Mouse (Mus musculus): ENCODE measurements at regions not wholly inside any gene's neighbourhood (a gene's known extent, or its start where the extent isn't known, plus 50 kb on each side); places are given as distances from the start of the nearest gene placed in this dataset.
A peak's percentile ranks its signal among the peaks of the same experiment; 100 is the strongest.

DNA sequence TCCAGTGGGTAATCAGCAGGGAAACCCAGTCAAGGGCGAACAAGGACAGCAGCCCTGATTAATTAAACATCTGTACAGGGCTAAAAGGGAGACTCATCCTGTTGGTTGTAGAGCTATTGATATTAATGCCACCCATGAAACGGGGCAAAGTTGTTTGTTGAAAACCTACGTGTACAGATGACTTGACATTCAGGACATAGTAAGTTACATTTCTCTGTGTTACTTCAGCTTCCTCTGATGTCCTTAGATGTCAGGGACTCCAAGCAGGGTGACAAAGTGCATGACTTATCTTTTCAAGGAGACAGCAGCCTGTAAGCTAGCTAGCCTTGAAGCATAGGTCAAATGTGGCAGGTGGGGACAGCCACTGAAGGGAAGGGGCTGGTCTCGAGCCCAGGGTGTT is 390.5 kb downstream of the Ccdc171 start:
- no peak for DNase-seq (ENCODE audit: low spot score in 2 of 2)

DNA sequence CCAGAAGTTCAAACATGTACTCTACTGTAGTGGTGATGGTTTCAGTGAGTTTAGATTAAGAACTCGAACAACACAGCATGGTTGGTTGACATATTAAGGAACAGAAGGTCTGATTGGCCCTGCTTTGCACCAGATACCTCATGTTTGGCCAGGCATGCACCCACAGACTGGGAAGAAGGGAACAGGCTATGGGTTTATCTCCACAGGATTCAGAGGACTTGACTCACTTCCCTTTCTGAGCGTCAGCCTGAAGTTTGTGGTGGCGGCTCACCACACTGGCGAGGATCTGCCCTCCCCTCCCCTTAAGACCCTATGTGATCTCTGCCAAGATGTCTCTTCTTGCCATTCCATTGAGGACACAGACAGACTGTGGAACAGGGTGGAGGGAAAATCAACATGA is 391.7 kb downstream of the Ccdc171 start:
- no peak for DNase-seq (ENCODE audit: low spot score in 2 of 2)

- no peak for DNase-seq (ENCODE audit: low spot score in 2 of 2)
Observed at GRCm38 (mm10) chr4:83918093-83918492, 392.7 kb downstream of the Ccdc171 start.

- no peak for DNase-seq (ENCODE audit: low spot score in 2 of 2)
Observed at GRCm38 (mm10) chr4:83919041-83919440, 393.7 kb downstream of the Ccdc171 start.

DNA sequence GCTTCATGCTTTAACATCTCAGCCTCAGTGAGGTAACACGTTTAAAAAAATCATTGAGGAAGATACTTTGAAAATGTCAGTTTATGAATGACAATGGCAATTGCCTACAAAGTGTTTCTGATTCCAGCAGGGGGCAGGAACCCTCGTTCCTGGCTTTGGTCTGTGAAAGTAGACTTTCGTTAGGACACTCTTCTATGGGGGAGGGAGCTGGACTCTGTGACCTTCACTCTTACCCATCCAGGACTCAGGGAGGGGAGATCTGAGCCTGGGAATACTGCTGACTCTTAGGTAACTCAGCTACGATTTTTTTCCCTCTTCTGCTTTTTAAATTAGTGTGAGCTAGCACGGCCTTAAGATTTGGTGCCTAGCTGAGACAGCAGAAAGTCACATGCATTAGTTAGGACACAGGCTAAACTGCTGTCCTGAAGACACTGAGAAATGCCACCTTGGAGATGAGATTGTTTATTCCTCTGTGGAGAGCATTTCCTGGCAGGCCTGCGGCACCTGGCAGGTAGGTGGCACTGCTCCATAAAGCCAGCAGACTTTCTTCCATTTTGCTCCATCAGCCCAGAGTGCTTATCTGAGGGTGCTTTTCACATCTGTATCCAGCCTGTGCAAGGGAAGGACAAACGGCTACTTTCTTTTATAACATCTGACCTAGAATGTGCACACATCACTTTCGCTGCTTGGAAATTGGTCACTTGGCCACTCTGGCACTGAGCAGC is 399.9 kb downstream of the Ccdc171 start:
- DNase-seq (ENCODE audit: low spot score in 2 of 2): no peak

DNA sequence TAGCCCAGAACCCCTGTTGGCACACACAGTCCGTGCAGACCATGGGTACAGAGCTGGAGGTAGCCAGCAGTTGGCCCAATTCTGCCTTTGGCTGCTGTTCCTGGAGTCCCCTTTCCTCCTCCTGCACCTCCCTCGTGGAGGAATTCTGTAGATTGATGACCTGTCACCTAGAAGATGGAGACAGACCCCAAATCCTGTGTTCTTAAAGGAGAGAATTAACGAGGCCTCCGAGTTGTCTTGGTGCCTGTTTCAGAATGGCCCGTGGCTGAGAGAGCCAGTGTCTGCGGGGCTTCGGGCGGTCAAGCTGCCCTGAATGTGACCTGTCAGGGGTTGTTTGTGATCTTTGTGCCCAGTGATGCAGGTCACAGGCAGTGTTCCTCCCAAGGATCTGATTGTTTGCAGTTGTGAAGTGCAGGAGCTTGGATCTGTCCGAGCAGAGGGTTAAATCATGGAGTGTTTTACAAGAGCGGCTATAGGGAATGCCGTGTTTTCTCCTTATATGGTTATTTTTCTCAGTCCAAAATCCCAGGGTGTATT is 400.9 kb downstream of the Ccdc171 start:
- no peak for DNase-seq (ENCODE audit: low spot score in 2 of 2)

GRCm38 (mm10) chr4:83931897-83932654 is 406.7 kb downstream of the Ccdc171 start:
- no peak for DNase-seq (ENCODE audit: low spot score in 2 of 2)

- DNase-seq (ENCODE audit: low spot score in 2 of 2): peak in 1 of 2 experiments; percentile 51
Observed at GRCm38 (mm10) chr4:83941693-83942092, 416.3 kb downstream of the Ccdc171 start.

DNA sequence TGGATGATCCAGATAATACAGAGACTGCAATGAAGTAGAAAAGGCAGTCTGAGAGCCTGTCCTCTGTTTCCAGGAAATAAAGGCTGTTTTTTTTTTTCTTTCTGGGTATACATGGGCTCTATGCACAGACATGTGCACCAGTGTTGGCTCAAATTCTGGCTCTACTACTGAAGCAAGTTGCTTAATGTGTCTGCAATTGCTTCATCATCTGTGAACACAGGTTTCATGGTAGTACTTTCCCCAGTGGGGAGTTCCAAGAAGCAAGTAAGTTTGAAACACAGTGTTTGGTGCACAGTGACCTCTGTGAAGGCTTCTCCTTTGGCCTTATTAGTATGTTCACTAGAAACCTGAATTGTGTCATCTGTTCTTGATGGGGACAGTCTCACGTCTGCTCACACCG is 424.3 kb downstream of the Ccdc171 start:
- DNase-seq (ENCODE audit: low spot score in 2 of 2): no peak

- no peak for DNase-seq (ENCODE audit: low spot score in 2 of 2)
Observed at GRCm38 (mm10) chr4:83950809-83951409, 425.6 kb downstream of the Ccdc171 start.

DNA sequence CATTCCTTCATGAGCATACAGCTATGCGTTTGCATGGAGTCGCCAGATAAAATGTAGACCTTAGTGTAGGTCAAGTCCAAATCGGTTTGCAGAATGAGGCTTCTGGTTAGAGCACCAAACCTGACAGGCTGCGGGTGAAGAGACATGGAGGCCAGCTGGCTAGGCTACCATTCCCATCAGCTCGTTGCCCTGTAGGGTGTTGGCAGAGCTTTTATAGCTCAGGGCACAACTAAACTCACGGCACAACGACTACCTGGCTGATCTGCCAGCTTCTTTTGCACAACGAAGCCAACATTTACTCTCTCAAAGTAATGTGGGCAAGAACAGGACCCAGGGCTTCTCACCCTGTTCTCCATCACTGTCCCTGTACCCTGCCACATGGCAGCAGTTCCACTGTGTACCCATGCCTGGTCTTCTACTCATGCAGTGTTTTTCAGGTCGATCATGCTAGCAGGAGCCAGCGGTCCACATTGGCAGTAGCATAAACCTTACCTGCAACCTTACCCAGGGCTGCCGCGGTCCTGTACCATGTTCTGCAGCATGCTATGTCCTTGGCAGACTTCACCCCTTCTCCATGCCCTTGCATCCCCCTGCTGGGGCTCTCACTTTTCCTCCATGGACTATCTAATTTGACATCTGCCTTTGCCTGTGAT is 431.0 kb downstream of the Ccdc171 start:
- DNase-seq (ENCODE audit: low spot score in 2 of 2): no peak

DNA sequence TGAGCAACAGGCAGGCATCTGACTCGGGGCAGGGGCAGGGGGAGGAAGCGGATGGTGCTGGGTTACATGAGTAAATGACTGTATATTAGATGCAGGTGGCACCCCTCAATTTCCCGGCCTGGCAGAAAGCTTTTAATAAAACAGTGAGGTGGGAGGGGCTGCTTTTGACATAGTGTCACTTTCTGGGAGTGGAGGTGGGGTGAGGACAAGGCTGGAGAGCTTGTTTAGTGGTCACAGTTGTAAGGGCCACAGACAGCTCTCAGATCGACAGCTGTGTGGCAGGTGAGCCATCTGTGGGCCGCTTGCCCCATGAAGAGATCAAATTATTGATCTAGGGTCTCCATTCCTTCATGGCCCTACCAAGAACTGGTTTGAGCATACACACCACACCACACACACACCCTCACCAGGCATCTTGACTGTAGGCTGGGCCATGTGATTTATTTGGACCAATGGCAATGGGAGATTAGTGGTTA is 431.9 kb downstream of the Ccdc171 start:
- DNase-seq (ENCODE audit: low spot score in 2 of 2): no peak

- no peak for DNase-seq (ENCODE audit: low spot score in 2 of 2)
Observed at GRCm38 (mm10) chr4:83966898-83967297, 441.6 kb downstream of the Ccdc171 start.

- no peak for DNase-seq (ENCODE audit: low spot score in 2 of 2)
Observed at GRCm38 (mm10) chr4:83973162-83973561, 447.8 kb downstream of the Ccdc171 start.

DNA sequence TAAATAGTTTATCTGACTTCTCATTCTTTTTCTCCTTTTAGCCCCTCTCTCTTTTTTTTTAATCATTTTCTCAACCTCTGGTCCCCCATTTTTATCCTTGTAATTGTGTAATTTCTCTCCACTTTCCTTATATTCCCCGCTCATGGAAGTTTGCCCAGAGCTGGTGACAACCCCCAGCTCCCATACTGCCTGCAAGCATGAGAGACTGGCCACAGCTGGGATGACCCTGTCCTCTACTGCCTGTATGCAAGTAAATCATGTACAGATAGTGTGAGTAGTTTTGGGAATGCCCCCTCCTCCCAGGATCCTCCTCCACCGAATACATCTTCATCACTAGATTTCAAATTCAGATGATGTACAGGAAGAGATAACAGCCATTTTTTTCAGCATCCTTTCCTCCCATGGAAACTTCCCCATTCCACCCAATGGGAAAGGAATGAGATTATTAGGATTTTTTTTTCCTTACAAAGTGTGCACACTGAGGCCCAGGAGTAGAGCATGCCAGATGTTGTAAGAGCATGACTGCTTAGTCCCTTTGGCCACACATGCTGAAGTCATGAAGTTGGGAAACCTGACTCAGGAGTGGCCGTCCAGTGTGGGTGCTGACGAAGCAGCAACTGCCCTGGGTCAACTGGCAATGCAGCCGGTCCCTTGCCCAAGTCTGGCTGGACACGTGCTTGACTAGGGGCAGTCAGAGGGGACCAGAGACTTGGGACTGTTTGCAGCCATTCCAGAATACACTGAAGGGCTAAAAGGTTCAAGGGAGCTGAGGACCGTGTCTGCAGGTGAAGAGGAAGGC is 449.1 kb downstream of the Ccdc171 start:
- no peak for DNase-seq (ENCODE audit: low spot score in 2 of 2)

GRCm38 (mm10) chr4:83975569-83975968 is 450.2 kb downstream of the Ccdc171 start:
- no peak for DNase-seq (ENCODE audit: low spot score in 2 of 2)

GRCm38 (mm10) chr4:83976067-83976466 is 450.7 kb downstream of the Ccdc171 start:
- no peak for DNase-seq (ENCODE audit: low spot score in 2 of 2)

DNA sequence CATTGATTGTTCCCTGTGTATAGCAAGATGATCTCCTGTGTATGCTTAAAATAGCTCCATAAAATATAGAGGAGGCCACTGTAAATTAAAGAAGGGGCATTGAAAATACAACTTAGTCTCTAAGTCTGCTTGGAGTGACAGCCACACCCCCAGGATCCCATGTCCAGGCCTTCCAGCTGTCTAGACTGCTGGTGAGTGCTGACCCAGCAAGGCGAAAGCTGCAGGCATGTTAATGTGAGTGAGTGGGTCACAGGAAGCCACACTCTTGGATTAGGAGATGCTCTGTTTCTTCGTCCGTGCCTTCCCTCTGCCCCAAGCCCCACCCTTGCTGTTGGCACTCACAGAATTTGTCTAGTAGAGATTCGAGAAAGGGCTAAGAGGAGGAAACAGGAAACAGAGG is 453.7 kb downstream of the Ccdc171 start:
- DNase-seq (ENCODE audit: low spot score in 2 of 2): no peak

DNA sequence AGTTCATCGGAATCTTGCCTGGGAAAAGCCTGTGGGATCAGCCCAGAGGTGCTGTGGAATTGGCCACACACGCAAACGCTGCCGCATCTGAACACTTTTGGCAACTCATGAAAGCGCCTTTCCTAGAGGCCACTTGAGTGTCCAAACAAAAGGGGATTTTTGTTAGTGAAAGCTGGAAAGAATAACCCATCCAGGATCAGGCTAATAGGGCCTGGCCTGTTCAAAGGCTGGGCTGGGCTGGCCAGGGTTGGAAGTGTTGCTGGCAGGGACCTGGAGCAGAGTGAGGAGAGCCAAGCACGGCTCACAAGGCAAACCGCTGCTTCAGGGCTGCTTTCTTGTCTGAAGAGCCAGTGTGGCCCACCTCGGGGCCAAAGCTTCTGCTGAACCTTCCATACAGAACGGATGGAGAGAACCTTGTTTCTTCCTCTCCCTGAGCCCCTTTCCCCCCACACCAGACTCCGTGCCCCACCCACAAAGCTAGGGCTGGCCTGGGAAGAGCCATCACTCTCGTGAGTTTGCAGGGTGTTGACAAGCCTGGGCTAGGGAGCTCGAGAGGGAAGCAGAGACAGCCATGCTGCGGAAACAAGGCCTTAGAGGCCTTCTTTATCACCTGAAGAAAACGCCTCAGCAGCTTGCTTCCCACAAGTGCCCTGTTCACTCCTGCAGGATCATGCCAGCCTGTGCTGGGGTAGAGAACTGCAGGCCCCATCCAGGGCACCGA is 459.5 kb downstream of the Ccdc171 start:
- no peak for DNase-seq (ENCODE audit: low spot score in 2 of 2)

GRCm38 (mm10) chr4:83985451-83985850 is 460.1 kb downstream of the Ccdc171 start:
- no peak for DNase-seq (ENCODE audit: low spot score in 2 of 2)

Measured in spleen, postnatal 4 days (tissue).